Mouse (Mus musculus): ENCODE measurements at regions not wholly inside any gene's neighbourhood (a gene's known extent, or its start where the extent isn't known, plus 50 kb on each side); places are given as distances from the start of the nearest gene placed in this dataset.
A peak's percentile ranks its signal among the peaks of the same experiment; 100 is the strongest.
"Not testable (repeated sequence)": the region's sequence is repeated elsewhere in the genome, so short reads cannot be mapped to it uniquely, and the experiment has no call there.

DNA sequence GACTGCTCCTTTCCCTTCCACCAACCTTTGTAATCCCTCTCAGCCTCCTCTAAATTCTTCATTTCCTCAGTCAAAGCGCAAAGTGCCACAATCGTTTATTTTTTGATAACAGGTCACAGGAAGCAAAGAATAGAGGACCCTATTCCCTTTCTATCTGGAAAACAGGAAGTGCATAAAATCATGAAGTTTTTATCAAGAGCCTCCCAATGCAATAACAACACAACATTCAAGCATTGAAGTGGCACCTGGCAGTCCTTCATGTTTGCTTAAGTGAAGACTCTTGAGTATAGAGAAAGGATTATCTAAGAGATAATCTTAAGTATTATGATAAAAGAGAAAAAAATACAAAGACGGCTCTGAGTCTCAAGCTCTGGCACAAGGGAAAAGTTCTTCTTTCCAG, 111.9 kb downstream of the Ibtk start:
- no peak for DNase-seq (ENCODE audit: low spot score in 2 of 2)

- DNase-seq (ENCODE audit: low spot score in 2 of 2) = no peak
Measured at GRCm38 (mm10) chr9:85636131-85636447, 113.0 kb downstream of the Ibtk start.

DNA sequence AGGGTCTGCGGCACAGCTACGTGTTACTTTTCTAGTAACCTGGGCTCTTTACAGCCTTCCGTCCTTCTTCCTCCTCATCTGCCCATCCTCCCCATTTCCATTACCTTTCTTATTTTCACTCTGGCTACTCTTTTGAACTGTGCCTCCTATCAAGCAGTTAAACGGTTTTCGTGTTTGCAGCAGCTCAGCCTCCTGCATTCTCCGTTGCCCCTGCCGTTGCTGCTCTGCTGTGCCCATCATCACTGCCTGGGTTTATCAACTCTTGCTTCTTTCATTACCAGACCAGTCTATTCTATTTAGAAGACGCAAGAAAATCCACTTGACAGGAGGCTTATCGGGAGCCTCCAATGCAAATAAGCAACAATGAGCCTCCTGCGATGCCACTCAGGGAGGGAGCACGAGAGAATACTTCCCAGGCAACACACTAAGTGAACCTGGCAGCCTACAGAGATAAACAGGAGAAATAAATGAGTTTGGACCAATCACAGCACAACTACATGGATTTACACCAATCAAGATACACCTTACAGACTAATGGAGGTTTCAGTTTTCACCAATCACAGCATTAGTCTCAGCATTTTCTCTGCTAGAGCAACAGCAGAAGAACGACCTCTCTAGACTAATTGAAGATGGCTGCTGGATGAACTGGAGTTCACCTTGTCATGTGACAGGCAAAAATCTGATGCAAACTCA, 113.5 kb downstream of the Ibtk start:
- DNase-seq (ENCODE audit: low spot score in 2 of 2) = no peak

- DNase-seq (ENCODE audit: low spot score in 2 of 2) = not testable (repeated sequence)
Measured at GRCm38 (mm10) chr9:85634786-85635185, 114.3 kb downstream of the Ibtk start.

DNA sequence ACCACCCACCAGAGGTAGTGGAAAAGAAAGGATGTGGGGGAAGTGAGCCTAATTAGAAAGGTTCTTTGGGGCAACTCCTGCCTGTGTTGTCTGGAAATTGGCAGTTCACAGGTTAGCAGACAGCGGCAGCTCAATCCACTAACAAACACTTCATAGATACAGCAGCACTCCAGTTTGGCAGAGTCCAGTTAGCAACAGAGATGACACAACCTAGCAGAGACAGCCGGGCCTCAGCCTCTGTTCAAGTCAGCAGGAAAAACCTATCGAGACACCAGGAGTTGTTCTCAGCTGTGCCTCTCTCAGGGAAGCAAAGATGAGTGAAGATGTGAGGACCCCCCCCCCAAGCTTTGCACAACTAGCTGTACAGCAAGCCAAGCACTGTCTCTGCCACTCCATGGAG, 131.2 kb downstream of the Ibtk start:
- no peak for DNase-seq (ENCODE audit: low spot score in 2 of 2)

DNA sequence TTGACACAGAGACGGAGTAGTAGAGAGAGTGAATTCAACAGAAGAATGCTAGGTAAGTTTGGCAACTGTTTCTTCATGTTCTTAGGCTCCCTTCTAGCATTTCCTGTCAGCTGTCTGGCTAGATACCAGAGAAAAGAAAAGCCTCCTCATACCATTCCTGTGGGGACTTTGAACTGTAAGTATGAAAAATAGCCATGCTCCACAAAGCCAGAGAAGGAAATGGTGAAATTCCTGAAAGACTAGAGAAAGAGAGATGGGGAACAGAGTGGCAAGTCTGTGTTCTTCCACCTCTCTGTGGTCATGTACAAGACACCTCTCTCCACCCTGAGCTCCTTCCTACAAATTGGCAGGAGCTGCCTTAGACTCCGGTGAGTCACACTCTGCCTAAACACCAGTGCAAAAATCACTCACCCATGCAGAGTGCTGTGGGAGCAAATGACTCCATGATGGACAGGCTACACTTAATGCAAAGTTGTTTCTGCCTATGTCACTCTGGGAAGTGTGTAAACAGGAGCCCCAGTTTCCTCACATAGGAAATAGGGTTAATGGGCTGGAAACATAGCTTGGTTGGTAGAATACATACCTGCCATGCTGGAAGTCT, 131.9 kb downstream of the Ibtk start:
- no peak for DNase-seq (ENCODE audit: low spot score in 2 of 2)

DNA sequence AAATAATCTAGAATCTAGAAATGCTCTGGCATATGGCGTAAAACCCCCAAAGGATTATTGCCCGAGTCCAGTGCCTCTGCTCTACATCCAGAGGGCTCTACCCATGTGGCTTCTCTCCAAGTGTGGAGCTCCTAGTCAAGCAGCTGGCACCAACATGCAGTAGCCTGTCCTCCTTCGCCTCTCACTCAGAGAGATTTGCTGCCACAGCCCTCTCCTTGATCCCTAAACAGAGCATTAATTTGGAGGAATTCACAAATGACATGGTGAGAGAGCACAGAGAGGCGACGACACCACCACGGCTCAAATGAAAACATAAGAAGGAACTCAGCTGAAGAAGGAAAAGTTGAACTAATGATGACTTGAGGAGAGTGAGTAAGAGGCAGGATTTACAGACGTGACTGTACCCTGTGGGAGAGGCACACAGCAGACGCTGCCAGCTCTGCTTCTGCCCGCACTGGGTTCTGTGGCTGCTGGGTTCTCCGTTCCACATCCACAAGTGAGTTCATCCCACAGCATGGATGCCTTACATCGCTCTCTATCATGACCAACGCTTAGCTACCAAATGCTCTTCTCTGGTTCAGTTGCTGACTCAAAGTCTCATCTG, 132.8 kb downstream of the Ibtk start:
- DNase-seq (ENCODE audit: low spot score in 2 of 2) = no peak

- DNase-seq (ENCODE audit: low spot score in 2 of 2) = peak in 1 of 2 experiments; percentile 14
Measured at GRCm38 (mm10) chr9:85609152-85609551, 140.0 kb downstream of the Ibtk start.

DNA sequence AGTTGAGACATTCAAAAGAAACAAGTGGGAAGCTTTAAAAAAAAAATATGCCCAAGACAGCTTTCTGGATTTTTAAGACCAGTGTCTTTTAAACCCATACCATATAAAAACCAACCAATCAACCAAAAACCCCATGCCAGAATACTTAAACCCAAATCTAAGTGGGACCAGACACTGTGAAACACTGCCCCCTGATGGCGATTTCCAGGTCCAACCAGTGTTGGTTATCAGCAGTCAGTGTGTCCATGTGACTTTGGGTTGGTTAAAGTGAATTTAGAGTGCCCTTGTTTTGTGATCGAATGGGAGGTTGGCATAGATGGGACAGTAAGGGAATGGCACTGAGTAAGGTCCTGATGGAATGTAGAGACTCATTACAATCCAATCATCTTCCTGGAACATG, 152.2 kb downstream of the Ibtk start:
- DNase-seq (ENCODE audit: low spot score in 2 of 2) = no peak

DNA sequence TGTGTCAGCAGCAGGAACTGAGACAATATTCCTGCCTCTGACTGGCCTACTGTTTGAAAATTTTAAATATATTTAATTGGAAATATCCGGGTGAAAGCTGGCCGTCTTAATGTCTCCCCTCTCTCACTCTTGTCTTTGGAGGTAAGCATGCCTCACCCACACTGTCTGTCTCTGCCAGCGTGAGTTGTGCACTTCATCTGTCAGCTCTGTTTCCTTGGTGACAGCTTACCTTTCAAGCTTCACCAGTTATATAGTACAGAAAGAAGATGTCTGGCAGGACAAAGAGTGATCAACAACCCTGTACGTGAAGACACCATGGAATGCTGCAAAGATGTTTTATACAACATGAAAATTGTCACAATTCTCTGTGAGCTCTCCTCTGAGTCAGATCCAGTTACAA, 155.3 kb downstream of the Ibtk start:
- DNase-seq (ENCODE audit: low spot score in 2 of 2) = no peak

- DNase-seq (ENCODE audit: low spot score in 2 of 2) = no peak
Measured at GRCm38 (mm10) chr9:85592639-85593038, 156.5 kb downstream of the Ibtk start.

DNA sequence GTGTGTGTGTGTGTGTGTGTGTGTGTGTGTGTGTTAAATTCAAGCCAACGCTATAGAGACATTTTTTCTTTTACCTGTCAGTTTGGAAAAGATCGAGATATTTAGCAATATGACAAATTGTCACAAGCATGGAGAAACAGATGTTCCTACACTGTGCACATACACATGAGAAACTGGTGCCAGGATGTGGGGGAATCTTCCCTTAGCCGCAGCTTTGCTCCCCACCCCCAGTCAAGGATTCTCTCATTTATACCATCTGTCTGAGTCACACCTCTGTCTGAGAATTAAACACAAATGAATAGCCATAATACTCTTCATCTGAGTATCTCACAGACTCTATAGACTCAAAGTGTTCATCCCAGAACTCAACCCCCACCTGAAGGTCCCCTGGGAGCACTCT, 159.9 kb downstream of the Ibtk start:
- DNase-seq (ENCODE audit: low spot score in 2 of 2) = no peak

DNA sequence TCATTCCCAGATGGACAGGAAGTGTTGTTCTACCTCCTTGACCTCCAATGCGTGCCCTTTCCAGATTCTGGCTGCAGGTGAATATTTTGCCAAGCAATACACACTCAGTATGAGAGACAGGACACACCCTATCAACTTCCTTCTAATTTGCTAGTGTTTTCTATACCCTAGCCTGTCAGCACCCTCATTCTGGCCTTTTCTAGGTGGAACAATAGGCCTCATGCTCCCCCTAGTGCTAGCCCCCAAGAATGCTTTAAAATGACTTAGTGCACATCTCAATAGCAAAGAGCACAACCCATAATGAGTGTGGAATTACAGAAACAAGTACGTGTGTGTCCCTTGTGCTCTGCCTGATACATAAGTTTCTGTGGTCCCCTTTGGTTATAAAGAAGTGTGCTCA, 161.1 kb downstream of the Ibtk start:
- DNase-seq (ENCODE audit: low spot score in 2 of 2) = no peak

DNA sequence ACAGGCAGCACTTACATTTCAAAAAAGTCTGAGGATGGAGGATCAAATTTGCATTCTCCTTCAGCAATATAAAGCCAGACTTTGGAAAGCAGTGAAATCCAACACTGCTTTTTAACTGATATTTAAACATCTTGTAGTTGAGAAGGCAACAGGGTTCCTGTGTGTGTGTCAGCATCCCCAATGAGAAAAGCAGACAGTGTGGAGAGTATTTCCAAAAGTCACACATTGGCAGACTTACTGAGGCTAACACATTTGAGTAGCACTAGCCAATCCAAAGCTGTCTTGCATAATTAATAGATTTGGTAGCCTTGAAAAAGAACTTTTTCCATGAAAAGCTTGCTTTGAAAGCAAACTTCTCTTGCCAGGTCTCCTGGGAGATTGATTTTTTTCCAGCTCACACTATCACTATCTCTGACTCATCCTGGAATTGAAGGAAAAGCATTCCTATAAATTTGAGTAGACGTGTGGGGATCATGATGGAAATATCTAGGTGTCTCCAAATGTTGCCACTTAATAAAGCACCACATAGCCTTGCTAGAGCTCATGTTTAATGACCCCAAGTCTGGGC, 168.0 kb downstream of the Ibtk start:
- no peak for DNase-seq (ENCODE audit: low spot score in 2 of 2)

- no peak for DNase-seq (ENCODE audit: low spot score in 2 of 2)
Measured at GRCm38 (mm10) chr9:85577812-85578211, 171.3 kb downstream of the Ibtk start.

GRCm38 (mm10) chr9:85577338-85577737, 171.8 kb downstream of the Ibtk start:
- no peak for DNase-seq (ENCODE audit: low spot score in 2 of 2)

DNA sequence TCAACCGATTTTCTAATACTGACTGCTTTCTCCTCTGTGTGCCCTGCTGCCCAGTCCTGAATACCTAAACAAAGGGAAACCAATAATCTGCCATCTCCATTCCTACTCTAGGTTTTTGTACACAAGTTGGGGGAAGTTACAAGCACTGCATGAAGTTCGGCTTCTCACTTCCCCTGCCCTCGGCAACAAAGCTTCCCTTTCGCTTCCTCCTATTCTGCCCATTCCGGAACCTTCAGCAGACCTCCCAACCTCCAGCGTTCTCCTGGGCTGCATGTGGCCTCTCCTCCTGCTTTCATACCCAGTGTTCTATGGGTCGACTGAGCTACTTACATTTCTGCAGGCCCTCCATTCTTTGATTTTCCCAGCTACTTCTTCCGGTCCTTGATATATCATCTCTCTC, 180.3 kb downstream of the Ibtk start:
- no peak for DNase-seq (ENCODE audit: low spot score in 2 of 2)

GRCm38 (mm10) chr9:85551871-85552270, 197.3 kb downstream of the Ibtk start:
- DNase-seq (ENCODE audit: low spot score in 2 of 2) = no peak

DNA sequence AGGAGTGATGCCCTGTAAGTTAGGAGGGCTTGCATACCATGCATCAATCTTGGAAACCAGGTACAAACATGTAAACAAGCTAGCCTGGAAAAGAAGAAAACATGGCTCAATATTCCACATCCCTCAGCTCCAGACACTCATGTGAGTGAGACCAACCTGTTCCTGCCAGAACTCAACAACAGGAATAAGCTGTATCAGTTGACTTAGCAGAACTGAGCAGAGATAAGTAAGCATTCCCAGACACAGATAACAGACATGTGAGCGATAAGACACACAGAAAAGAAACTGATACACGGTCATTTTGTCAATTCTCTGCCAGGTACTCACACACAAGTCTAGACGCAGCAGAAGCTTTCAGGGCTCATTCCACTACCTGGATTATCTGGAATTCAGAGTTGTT, 198.7 kb downstream of the Ibtk start:
- DNase-seq (ENCODE audit: low spot score in 2 of 2) = no peak

- DNase-seq (ENCODE audit: low spot score in 2 of 2) = no peak
Measured at GRCm38 (mm10) chr9:85546226-85546625, 202.9 kb downstream of the Ibtk start.

GRCm38 (mm10) chr9:85545566-85545965, 203.6 kb downstream of the Ibtk start:
- DNase-seq (ENCODE audit: low spot score in 2 of 2) = no peak

DNA sequence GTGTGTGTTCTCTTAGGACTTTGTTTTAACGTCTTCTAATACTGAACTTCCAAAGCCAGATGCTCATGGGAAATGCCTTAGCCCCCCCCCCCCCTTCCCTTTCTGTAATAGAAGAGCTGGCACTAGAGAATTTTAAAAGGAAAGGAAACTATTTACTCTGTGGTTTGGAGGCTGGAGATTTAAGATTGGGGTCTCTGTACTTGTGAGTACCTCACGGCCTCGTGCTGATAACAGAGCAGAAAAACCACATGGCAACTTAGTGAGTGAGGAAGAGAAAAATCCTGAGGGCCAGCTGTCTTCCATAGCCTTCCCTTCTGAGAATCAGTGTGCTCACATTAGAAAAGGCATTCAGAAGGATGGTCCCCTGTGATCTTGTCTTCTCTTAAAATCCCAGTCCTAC, 210.6 kb downstream of the Ibtk start:
- no peak for DNase-seq (ENCODE audit: low spot score in 2 of 2)

- DNase-seq (ENCODE audit: low spot score in 2 of 2) = no peak
Measured at GRCm38 (mm10) chr9:85528421-85528820, 201.3 kb upstream of the Tent5a start.

All from right cerebral cortex, postnatal 36 days (tissue).